Mouse (Mus musculus) kidney, adult 2 months (tissue): ENCODE measurements at regions not wholly inside any gene's neighbourhood (a gene's known extent, or its start where the extent isn't known, plus 50 kb on each side); places are given as distances from the start of the nearest gene placed in this dataset.

Source experiments
- CTCF ChIP-seq: fragments of 200-500 bp; conservative IDR thresholded peaks from 2 replicates; pipeline ENCODE4 v1.5.1; 2011; ENCODE audit warnings: low read depth, mild to moderate bottlenecking, control low read depth, low read length, moderate library complexity, mixed read lengths; ENCODE audit not compliant: insufficient read depth, insufficient read length
- POLR2A ChIP-seq: fragments of 200-500 bp; IDR thresholded peaks from one replicate; pipeline ENCODE4 v1.6.1; 2011; ENCODE audit warnings: low read depth, low read length, control low read depth

DNA sequence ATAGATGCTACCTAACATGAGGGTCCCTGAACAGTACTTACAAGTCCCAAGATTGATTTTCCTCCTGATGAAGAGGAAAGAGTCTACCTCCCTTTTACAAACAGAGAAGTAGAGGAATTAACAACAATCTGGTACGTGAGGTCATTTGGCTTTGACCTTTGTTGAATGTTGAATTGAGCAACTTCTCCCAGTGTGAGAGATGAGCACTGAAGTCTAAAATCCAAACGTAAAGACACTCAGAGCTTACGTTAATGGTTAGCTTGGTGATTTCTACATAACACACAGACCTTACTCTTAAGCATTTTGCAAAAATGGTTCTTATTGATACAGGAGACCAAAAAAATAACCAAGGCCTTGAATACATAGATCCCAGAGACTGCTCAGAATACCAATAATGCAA lies 165.1 kb downstream of the Tmx1 start:
- TF ChIP-seq CTCF = no peak
- no peak for TF ChIP-seq POLR2A
